Mouse (Mus musculus): ENCODE data around the gene Olfr1462.

Gene Olfr1462

GRCm38 (mm10) chr19:13185434-13185833 lies at the start of gene Olfr1462:
Olfr1462 (plus strand) TSS chr19:13185734.
- no peak for DNase-seq

- DNase-seq = no peak
Measured at GRCm38 (mm10) chr19:13149449-13149848, 36.1 kb upstream of the Olfr1462 start, which contains the start of gene Olfr1459. Olfr1459 (minus strand) TSS chr19:13149549.

GRCm38 (mm10) chr19:13162700-13163099 lies 22.8 kb upstream of the Olfr1462 start, which contains the start of gene Olfr1461:
Olfr1461 (plus strand) TSS chr19:13163000.
- DNase-seq = no peak

- no peak for DNase-seq
Measured at GRCm38 (mm10) chr19:13221666-13222065, 36.1 kb downstream of the Olfr1462 start.

- no peak for DNase-seq
Measured at GRCm38 (mm10) chr19:13231028-13231427, 45.5 kb downstream of the Olfr1462 start, which contains the start of gene Olfr1463. Olfr1463 (plus strand) TSS chr19:13231328.

All from kidney, adult 11 months (tissue).